Comparison of ENCODE assay signal across 28 mouse cellular contexts in the genomic region with DNA sequence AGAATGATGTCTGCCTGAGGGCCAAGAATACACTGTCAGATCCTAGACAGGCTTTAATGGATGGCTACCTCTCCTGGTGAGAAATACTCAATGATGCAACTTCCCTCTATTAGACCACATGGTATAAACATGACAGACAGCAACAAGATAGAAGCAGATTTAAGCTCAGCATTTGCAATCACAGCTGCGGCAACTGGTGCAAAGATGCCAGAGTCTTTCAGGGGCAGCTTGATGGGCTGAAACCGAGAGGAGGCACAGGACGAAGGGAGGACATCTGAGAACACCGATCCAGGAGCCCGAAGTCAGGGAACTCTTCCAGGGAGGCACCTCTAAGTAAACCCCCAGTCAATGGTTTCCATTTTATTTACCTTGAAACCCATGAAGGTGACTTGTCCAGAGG. TPM values are rescaled to one million over a fixed set of nuclear protein-coding genes. Genes with fewer than 3 reads are reported as not detected.
"Had no signal": no experiment of that assay in that cellular context is flagged by ENCODE, and none has a peak within 500 bp of the region (broad histone marks: within the 10 kb centered on the region; RNA-seq: fewer than 3 reads in every experiment).

No protein-coding gene starts in this region.

- H3K4me2 ChIP-seq: embryonic facial prominence, embryonic 12.5 days; embryonic facial prominence, embryonic 13.5 days; embryonic facial prominence, embryonic 15.5 days; forebrain, embryonic 12.5 days; forebrain, embryonic 13.5 days; forebrain, embryonic 15.5 days had no signal

- DNase-seq: cerebellum, adult 8-10 months; cerebellum, adult 9-10 months; cerebellum, adult 9-11 months; cerebellum, postnatal 10 days; cerebellum, postnatal 14 days; cerebellum, postnatal 25 days; cerebellum, postnatal 36 days; embryo, embryonic 11 days; forebrain, postnatal 0 days; gastrocnemius, adult 2 months; gastrocnemius, postnatal 10 days; gastrocnemius, postnatal 14 days; gastrocnemius, postnatal 25 days; gastrocnemius, postnatal 36 days; heart, adult 18-20 months; heart, adult 2 months had no signal

- H3K4me3 ChIP-seq: embryonic facial prominence, embryonic 10.5 days; embryonic facial prominence, embryonic 12.5 days; embryonic facial prominence, embryonic 13.5 days; embryonic facial prominence, embryonic 15.5 days; erythroblast, embryonic 14.5 days; forebrain, embryonic 10.5 days; forebrain, embryonic 12.5 days; forebrain, embryonic 13.5 days; forebrain, embryonic 15.5 days; gastrocnemius, adult 2 months; heart, adult 2 months had no signal

- H3K36me3 ChIP-seq: embryonic facial prominence, embryonic 10.5 days; embryonic facial prominence, embryonic 12.5 days; embryonic facial prominence, embryonic 13.5 days; embryonic facial prominence, embryonic 15.5 days; forebrain, embryonic 10.5 days; forebrain, embryonic 12.5 days; forebrain, embryonic 15.5 days had no signal

- H3K9ac ChIP-seq: embryonic facial prominence, embryonic 12.5 days; embryonic facial prominence, embryonic 13.5 days; embryonic facial prominence, embryonic 15.5 days; forebrain, embryonic 12.5 days; forebrain, embryonic 13.5 days; forebrain, embryonic 15.5 days; forebrain, postnatal 0 days had no signal

- H3K27me3 ChIP-seq: embryonic facial prominence, embryonic 12.5 days; embryonic facial prominence, embryonic 13.5 days; embryonic facial prominence, embryonic 15.5 days; forebrain, embryonic 12.5 days; forebrain, embryonic 13.5 days; forebrain, embryonic 15.5 days had no signal

- H3K9me3 ChIP-seq: embryonic facial prominence, embryonic 10.5 days; embryonic facial prominence, embryonic 12.5 days; embryonic facial prominence, embryonic 13.5 days; embryonic facial prominence, embryonic 15.5 days; forebrain, embryonic 10.5 days; forebrain, embryonic 12.5 days; forebrain, embryonic 13.5 days; forebrain, embryonic 15.5 days had no signal

- ATAC-seq: forebrain, embryonic 13.5 days; forebrain, embryonic 14.5 days; forebrain, embryonic 15.5 days; forebrain, embryonic 16.5 days; forebrain, postnatal 0 days had no signal

- H3K4me1 ChIP-seq: embryonic facial prominence, embryonic 10.5 days; embryonic facial prominence, embryonic 12.5 days; forebrain, embryonic 10.5 days; forebrain, embryonic 12.5 days; forebrain, embryonic 13.5 days; forebrain, embryonic 15.5 days had no signal

- H3K27ac ChIP-seq: embryonic facial prominence, embryonic 10.5 days; embryonic facial prominence, embryonic 12.5 days; embryonic facial prominence, embryonic 13.5 days; embryonic facial prominence, embryonic 15.5 days; forebrain, embryonic 10.5 days; forebrain, embryonic 12.5 days; forebrain, embryonic 13.5 days; forebrain, embryonic 15.5 days; gastrocnemius, adult 2 months; heart, adult 2 months had no signal

RNA-seq across cellular contexts. Expression of a gene that starts 11.8 kb away (rescaled TPM):
- polyA plus RNA-seq: embryonic facial prominence, embryonic 11.5 days; erythroblast, embryonic 14.5 days had no signal

RNA-seq across cellular contexts. Expression of a gene that starts 31.7 kb away (rescaled TPM):
- polyA plus RNA-seq: erythroblast, embryonic 14.5 days had no signal
